Mouse (Mus musculus) small intestine, adult 2 months (tissue): ENCODE data around the gene Gm10647. TPM values are rescaled to one million over a fixed set of nuclear protein-coding genes. Genes with fewer than 3 reads are reported as not detected.
"Not testable (repeated sequence)": the region's sequence is repeated elsewhere in the genome, so short reads cannot be mapped to it uniquely, and the experiment has no call there.

ENCODE experiments used
- H3K27ac ChIP-seq: fragments of 200-500 bp; 2 replicates; pipeline ENCODE4 v1.5.1; 2012; ENCODE audit warnings: low read depth, low read length, control low read depth, inconsistent platforms; ENCODE audit not compliant: insufficient read depth
- H3K27me3 ChIP-seq: fragments of 200-500 bp; 2 replicates; pipeline ENCODE4 v1.6.1; 2012; ENCODE audit warnings: mild to moderate bottlenecking, moderate library complexity, low read length, inconsistent platforms; ENCODE audit not compliant: control insufficient read depth, insufficient read depth
- H3K36me3 ChIP-seq: fragments of 200-500 bp; 2 replicates; pipeline ENCODE4 v1.6.1; 2012; ENCODE audit warnings: mild to moderate bottlenecking, low read length, control low read depth, inconsistent platforms; ENCODE audit not compliant: control insufficient read depth, insufficient read depth
- H3K4me1 ChIP-seq: fragments of 200-500 bp; 2 replicates; pipeline ENCODE4 v1.6.1; 2012; ENCODE audit warnings: low read length, inconsistent platforms, mixed read lengths; ENCODE audit not compliant: control insufficient read depth, insufficient read depth, insufficient read length
- H3K4me3 ChIP-seq: fragments of 200-500 bp; 2 replicates; pipeline ENCODE4 v1.5.1; 2012; ENCODE audit warnings: low read depth, mild to moderate bottlenecking, control low read depth, inconsistent platforms, low read length, moderate library complexity
- CTCF ChIP-seq: fragments of 200-500 bp; IDR thresholded peaks from 2 replicates; pipeline ENCODE4 v1.5.1; 2012; ENCODE audit warnings: low read depth, mild to moderate bottlenecking, control low read depth, inconsistent platforms, low read length, moderate library complexity, mixed read lengths; ENCODE audit not compliant: insufficient replicate concordance, insufficient read length; ENCODE audit errors: extremely low read depth
- POLR2A ChIP-seq: fragments of 200-500 bp; IDR thresholded peaks from 2 replicates; pipeline ENCODE4 v1.6.1; 2012; ENCODE audit warnings: low read depth, mild to moderate bottlenecking, control low read depth, inconsistent platforms, low read length, moderate library complexity
- WGBS: fragments of 180-500 bp; shearing (Covaris S2); methylation state at CpG from one replicate; pipeline ENCODE4 v1.1.7; 2018; 5-methylcytosine and 5-hydroxymethylcytosine counted together
- polyA plus RNA-seq: library from polyadenylated mRNA; depleted of rRNA; stranded (reverse); fragments of >200 nt; gene quantifications from 2 replicates; pipeline ENCODE4 v1.2.3, GENCODE M21; 2012

The Gm10647 gene
- polyA plus RNA-seq, 1 experiment = not detected

DNA sequence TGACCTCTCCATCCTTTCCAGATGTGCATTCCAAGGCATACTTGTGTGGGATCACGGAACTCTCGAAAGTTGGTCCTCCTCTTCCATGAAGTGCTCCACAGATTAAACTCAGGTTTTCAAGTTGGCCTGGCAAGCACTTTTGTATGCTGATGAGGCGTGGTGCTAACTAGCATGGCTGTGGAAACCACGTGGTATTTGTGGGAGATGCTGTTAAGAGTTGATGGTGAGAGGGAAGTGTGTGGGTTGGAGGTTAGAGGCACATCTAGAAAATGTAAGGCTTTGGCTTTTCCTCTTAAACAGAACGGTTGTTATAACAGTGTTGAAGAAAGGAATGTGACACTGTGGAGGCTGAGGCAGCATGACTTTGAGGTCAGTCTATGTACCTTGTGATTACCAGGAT is 24.2 kb downstream of the Gm10647 start:
- Histone ChIP-seq H3K27ac (no peak overlapping the region), H3K36me3 (no peaks in the 10 kb centered on the region), H3K4me1 (no peaks in the 10 kb centered on the region), H3K4me3 (no peak overlapping the region), H3K27me3 (no peaks in the 10 kb centered on the region)
- 76% methylated on average over 5 of the region's 5 CpGs for WGBS
- TF ChIP-seq POLR2A = no peak
- TF ChIP-seq CTCF = no peak

DNA sequence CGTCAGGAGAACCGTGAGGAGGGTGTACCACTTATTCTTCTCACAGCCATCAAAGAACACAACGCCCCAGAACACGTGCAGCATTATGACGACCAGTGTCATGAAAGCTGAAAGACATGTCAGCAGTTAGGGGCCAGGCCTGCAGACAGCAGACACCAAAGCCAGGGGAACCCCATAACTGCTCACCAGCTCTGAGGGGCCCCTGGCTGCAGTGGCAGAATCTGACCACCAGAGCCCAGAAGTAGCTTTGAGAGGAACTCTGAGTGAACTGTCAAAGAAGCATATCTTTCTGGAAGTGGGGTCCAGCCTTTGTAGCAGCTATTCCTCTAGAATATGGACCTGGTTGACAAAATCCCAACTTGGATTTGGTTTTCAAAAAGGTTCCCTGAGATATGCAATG is 25.4 kb downstream of the Gm10647 start:
- not testable (repeated sequence) for H3K27me3 ChIP-seq, H3K36me3 ChIP-seq, H3K4me1 ChIP-seq, H3K4me3 ChIP-seq, H3K27ac ChIP-seq
- 78% methylated on average over 2 of the region's 5 CpGs for WGBS

DNA sequence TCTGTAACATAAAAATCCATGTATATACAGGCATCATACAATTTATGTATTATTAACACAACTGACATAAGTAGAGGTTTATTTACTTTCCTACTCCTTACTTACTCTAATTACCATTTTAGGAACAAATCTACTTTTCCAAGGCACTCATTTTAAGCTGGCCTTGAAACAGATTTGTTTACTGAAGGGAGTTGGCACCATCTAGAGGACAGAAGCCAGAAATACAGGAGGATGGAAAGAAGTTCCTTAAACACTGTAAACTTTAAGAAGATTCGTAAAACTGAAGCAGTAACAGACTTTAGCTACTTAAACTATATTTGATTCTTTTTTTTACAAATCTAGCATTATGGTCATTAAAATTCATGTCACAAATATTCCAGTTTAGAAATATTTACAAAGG is 29.2 kb downstream of the Gm10647 start:
- WGBS = 30% methylated on average over 1 of the region's 1 CpGs
- no peak overlapping the region for H3K27ac ChIP-seq
- no peak overlapping the region for H3K4me3 ChIP-seq
- H3K27me3 ChIP-seq = no peaks in the 10 kb centered on the region
- TF ChIP-seq POLR2A (no peak), CTCF (no peak)
- no peaks in the 10 kb centered on the region for H3K4me1 ChIP-seq
- no peaks in the 10 kb centered on the region for H3K36me3 ChIP-seq

DNA sequence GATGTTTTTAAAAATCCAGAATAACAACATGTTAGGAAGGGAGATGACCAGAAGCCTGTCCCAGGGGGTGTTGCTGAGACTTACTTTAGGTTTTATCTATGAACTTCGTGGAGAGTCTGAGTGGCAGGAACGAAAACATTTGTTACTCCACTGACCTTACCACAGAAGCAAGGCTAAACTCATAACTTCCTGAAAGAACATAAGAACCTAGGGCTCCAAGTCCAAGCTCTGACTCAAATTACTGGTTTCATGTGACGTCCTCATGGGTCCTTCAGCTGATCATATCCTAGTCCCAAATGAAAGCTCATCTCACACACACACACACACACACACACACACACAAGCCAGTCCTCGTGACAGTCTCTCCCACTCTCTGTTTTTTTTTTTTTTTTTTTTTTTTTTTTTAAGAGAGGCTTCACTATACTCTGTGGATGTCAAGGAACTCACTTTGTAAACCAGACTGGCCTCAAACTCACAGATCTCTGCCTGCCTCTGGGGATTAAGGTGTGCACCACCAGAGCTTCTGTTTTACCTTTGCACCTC is 35.6 kb downstream of the Gm10647 start:
- TF ChIP-seq CTCF (no peak), POLR2A (no peak)
- 71% methylated on average over 4 of the region's 4 CpGs for WGBS

DNA sequence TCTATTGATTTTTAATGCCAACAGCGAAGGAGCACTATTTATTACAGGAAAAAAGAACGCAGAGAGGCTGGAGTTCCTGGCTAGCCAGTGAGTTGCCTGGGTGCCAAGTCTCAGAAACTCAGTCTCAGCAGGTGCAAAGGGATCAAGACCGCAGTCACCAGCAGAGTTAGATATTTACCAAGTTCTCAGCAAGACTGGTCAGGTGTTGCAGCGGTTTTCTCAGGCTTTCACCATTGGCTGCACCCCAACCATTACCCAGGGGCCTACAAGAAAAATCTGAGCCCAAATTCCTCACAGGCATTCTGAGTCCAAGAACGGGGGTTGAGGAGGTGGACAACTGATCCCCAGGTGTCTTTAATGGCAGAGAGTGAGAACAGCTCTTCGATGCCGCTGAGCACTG is 37.0 kb downstream of the Gm10647 start:
- H3K27ac ChIP-seq = no peak overlapping the region
- WGBS = 24% methylated on average over 7 of the region's 7 CpGs

More for the DNA sequence above, 35.6 kb downstream of the Gm10647 start:
- Histone ChIP-seq H3K4me1 (peaks cover 10% of the 10 kb centered on the region), H3K36me3 (no peaks in the 10 kb centered on the region), H3K27ac (no peak overlapping the region), H3K27me3 (no peaks in the 10 kb centered on the region), H3K4me3 (no peak overlapping the region)

DNA sequence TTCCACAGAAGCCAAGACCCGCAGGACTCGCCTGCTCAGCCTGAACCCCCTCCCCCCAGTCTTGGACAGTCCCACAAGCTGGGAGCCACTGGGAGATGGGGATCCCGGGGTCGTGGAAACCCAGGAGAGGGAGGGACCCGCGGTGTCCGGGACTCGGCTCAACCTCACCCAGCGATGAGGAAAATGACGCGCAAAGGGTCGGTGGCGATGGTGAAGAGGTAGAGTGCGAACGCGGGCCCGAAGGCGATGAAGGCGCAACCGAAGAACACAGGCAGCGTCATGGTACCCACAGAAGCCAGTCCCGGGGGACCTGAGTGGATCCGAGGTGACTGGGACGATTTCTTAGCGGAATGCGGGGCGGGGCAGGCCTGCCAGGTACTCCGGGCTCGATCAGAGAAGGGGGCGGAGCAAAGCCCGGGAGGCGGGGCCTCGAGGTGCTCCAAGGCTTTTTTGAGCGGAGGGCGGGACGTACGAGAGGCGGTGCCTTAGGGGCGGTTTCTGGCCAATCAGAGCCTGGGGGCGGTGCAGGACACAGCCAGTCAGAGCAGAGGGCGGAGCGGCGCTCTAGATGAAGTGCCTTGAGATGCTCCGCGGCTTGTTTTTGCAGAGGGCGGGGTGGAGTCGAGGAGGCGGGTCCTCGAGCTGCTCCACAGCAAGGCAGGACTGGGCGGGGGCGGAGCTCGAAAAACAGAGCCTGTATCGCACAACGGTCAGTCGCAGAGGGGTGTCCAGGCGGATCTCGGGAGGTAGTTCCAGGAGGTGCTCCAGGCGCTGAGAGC is 37.7 kb downstream of the Gm10647 start, which contains the start of gene Aph1c:
TSS of gene Aph1c (minus strand) at position 409 of the 779 bp plus-strand sequence.
- WGBS = 1% methylated on average over 58 of the region's 58 CpGs
- Histone ChIP-seq H3K27ac (no peak within 1 kb of the TSS), H3K36me3 (no peaks in the 10 kb centered on the region), H3K27me3 (no peaks in the 10 kb centered on the region), H3K4me1 (peaks cover 10% of the 10 kb centered on the region), H3K4me3 (peak within 1 kb of the TSS; percentile 77)
- TF ChIP-seq POLR2A (peak; percentile 36; the same call in 1 of the 2 replicates), CTCF (no peak)

More for the DNA sequence above, 37.0 kb downstream of the Gm10647 start:
- no peaks in the 10 kb centered on the region for H3K27me3 ChIP-seq
- H3K36me3 ChIP-seq = no peaks in the 10 kb centered on the region
- peak overlapping the region; percentile 77; the same call in 1 of the 2 replicates for H3K4me3 ChIP-seq
- TF ChIP-seq CTCF (peak; percentile 5; the same call in 1 of the 2 replicates), POLR2A (no peak)
- peaks cover 10% of the 10 kb centered on the region for H3K4me1 ChIP-seq

DNA sequence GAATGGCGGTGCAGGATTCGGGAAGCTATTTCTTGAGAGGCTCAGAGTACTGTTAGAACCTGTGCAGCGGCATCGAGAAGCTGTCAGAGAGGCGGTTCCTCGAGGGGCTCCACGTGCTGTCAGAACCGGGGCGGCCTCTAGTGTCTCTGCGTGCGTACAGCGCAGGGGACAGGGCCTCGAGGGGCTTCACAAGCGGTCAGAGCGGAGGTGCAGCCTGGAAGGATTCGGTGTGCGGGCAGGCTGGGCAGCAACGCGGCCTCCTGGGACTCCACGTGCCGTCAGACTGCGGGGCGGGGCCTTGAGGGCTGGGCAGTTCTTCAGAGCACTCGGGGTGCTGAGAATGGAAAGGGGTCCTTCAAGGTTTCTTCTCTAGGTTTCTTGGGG is 38.2 kb downstream of the Gm10647 start:
- Histone ChIP-seq H3K27me3 (no peaks in the 10 kb centered on the region), H3K36me3 (no peaks in the 10 kb centered on the region), H3K4me1 (peaks cover 10% of the 10 kb centered on the region), H3K27ac (no peak overlapping the region), H3K4me3 (peak overlapping the region; percentile 67)
- WGBS = under 1% methylated on average over 24 of the region's 24 CpGs
- TF ChIP-seq CTCF (no peak), POLR2A (no peak)
